Mouse (Mus musculus): ENCODE results near the gene Foxd2. TPM values are rescaled to one million over a fixed set of nuclear protein-coding genes. Genes with fewer than 3 reads are reported as not detected.
A peak's percentile ranks its signal among the peaks of the same experiment; 100 is the strongest.

Gene Foxd2
- total and polyA plus RNA-seq, 3 experiments: 0.14 to 0.32 (median 0.16) TPM

DNA sequence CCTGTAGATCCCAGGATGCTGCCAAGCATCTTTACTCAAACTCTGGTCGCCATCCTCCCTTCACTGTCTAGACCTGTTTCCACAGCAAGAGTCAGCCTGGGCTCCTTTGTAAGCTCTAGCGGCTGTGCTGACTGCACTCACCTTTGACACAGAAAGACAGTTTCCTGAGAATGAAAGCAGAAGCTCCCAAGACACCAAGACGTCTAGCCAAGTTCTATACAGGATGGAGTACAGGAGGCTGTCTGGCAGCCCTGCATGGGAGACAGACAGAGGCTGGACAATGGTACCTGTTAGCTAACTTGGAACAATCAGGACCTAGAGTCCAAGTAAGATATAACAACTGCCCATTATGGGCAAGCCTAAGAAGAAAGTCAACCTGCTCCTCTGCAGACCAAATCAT lies 8.8 kb downstream of the Foxd2 start:
- H3K36me3 ChIP-seq (ENCODE audit: control insufficient read depth, insufficient read depth, low read length): no peaks in the 10 kb centered on the region
- intact Hi-C loops (cut with DNase I): no loop called here
- H3K9ac ChIP-seq (ENCODE audit: low read depth, low read length): no peak overlapping the region
- H3K27me3 ChIP-seq (ENCODE audit: control insufficient read depth, insufficient read depth, low read length): peaks cover 28% of the 10 kb centered on the region
- H3K4me1 ChIP-seq (ENCODE audit: control insufficient read depth, insufficient read depth, low read length): 0 out of 2 replicates have a peak, but pooled peaks cover 1% of the 10 kb centered on the region
- TF ChIP-seq POLR2A (IDR thresholded peaks at IDR 0.05; ENCODE audit: insufficient read depth, low read depth, low read length) (no peak), EP300 (IDR thresholded peaks at IDR 0.05; ENCODE audit: insufficient read depth, low read depth, low read length) (no peak), CTCF (IDR thresholded peaks at IDR 0.05) (no peak)
- DNase-seq: no peak
- no peak overlapping the region for H3K27ac ChIP-seq
- H3K79me2 ChIP-seq (replicated peaks; ENCODE audit: control insufficient read depth, insufficient read depth, low read length): no peaks in the 10 kb centered on the region
- no peak overlapping the region for H3K4me3 ChIP-seq
- WGBS: 4% methylated on average over 3 of the region's 3 CpGs

DNA sequence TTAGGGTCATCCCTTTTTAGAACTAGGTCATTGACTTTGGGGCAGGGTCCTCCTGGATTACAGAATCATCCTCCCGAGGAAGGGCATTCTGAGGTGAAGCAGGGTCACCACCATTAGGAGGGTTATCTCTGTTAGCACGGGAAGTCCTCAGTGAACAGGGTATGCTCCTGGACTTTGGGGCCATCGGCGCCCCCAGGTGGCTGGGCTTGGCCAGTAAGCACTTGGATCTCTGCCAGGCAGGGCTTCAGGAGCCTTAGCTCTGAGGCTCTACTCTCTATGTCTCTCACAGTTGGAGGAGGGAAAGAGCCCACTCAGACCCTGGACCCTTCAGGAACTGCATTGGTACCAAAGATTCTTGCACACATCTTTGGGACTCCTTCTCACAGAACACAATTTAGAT lies 10.8 kb downstream of the Foxd2 start:
- H3K4me3 ChIP-seq: no peak overlapping the region
- no peak for DNase-seq
- WGBS: 14% methylated on average over 4 of the region's 4 CpGs
- H3K36me3 ChIP-seq (ENCODE audit: control insufficient read depth, insufficient read depth, low read length): no peaks in the 10 kb centered on the region
- peaks cover 25% of the 10 kb centered on the region for H3K27me3 ChIP-seq (ENCODE audit: control insufficient read depth, insufficient read depth, low read length)
- intact Hi-C loops (cut with DNase I): no loop called here
- TF ChIP-seq CTCF (IDR thresholded peaks at IDR 0.05) (peak; percentile 53), POLR2A (IDR thresholded peaks at IDR 0.05; ENCODE audit: insufficient read depth, low read depth, low read length) (no peak), EP300 (IDR thresholded peaks at IDR 0.05; ENCODE audit: insufficient read depth, low read depth, low read length) (no peak)
- no peaks in the 10 kb centered on the region for H3K79me2 ChIP-seq (replicated peaks; ENCODE audit: control insufficient read depth, insufficient read depth, low read length)
- H3K27ac ChIP-seq: no peak overlapping the region
- no peak overlapping the region for H3K9ac ChIP-seq (ENCODE audit: low read depth, low read length)
- 0 out of 2 replicates have a peak, but pooled peaks cover 1% of the 10 kb centered on the region for H3K4me1 ChIP-seq (ENCODE audit: control insufficient read depth, insufficient read depth, low read length)

DNA sequence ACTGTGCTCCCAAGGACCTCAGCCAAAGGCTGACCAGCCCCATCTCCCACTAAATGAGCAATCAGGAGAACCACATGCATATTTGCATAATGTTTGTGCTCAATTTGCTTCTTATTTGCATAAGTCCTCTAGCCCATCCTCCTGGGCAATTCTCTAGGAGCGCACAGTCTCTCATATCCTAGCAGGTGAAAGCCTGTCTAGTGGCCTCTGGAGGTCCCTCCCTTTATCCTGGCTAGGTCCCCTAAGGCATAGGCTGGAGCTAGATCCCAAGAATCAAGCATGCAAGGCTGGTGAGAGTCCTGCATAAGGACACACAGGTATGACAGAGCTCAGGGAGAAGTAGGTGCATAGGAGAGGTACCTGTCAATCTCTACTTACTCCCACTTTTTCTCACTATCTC lies 26.4 kb downstream of the Foxd2 start:
- H3K36me3 ChIP-seq (ENCODE audit: control insufficient read depth, insufficient read depth, low read length): no peaks in the 10 kb centered on the region
- WGBS: 84% methylated on average over 1 of the region's 1 CpGs
- H3K27me3 ChIP-seq (ENCODE audit: control insufficient read depth, insufficient read depth, low read length): no peaks in the 10 kb centered on the region
- H3K79me2 ChIP-seq (replicated peaks; ENCODE audit: control insufficient read depth, insufficient read depth, low read length): no peaks in the 10 kb centered on the region
- intact Hi-C loops (cut with DNase I): no loop called here
- no peak overlapping the region for H3K27ac ChIP-seq
- H3K4me1 ChIP-seq (ENCODE audit: control insufficient read depth, insufficient read depth, low read length): no peaks in the 10 kb centered on the region
- TF ChIP-seq CTCF (IDR thresholded peaks at IDR 0.05) (no peak), EP300 (IDR thresholded peaks at IDR 0.05; ENCODE audit: insufficient read depth, low read depth, low read length) (no peak), POLR2A (IDR thresholded peaks at IDR 0.05; ENCODE audit: insufficient read depth, low read depth, low read length) (no peak)
- no peak for DNase-seq
- H3K9ac ChIP-seq (ENCODE audit: low read depth, low read length): no peak overlapping the region
- no peak overlapping the region for H3K4me3 ChIP-seq

DNA sequence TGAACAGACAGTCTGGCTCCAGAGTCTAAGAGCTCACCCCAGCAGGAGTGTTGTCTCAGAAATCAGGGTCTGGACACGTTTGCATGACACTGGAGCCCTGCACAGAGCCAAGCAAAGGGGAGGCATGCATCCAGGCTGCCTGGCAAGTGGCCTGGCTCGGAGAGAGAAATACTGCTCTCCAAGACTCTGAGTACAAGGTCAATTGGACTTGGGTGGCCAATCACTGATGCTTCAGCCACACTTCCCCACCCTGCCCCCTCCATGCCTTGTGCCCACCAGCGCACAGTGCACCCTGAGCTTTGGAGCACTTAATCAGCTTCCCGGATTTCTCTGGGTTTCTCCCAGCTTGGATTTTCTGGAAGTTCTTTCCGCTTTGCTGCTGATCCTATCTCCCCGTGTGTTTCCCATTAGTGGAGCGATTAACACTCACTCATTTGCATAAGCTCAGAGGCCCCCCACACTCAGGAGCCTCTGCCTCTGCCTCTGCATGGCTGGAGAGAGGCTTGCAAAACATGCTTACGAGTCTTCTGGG lies 32.2 kb downstream of the Foxd2 start:
- Histone ChIP-seq H3K9ac (ENCODE audit: low read depth, low read length) (no peak overlapping the region), H3K4me3 (no peak overlapping the region), H3K79me2 (replicated peaks; ENCODE audit: control insufficient read depth, insufficient read depth, low read length) (no peaks in the 10 kb centered on the region), H3K27ac (no peak overlapping the region), H3K36me3 (ENCODE audit: control insufficient read depth, insufficient read depth, low read length) (no peaks in the 10 kb centered on the region), H3K27me3 (ENCODE audit: control insufficient read depth, insufficient read depth, low read length) (no peaks in the 10 kb centered on the region), H3K4me1 (ENCODE audit: control insufficient read depth, insufficient read depth, low read length) (no peaks in the 10 kb centered on the region)
- WGBS: 32% methylated on average over 8 of the region's 8 CpGs
- DNase-seq: no peak
- TF ChIP-seq POLR2A (IDR thresholded peaks at IDR 0.05; ENCODE audit: insufficient read depth, low read depth, low read length) (no peak), CTCF (IDR thresholded peaks at IDR 0.05) (no peak), EP300 (IDR thresholded peaks at IDR 0.05; ENCODE audit: insufficient read depth, low read depth, low read length) (no peak)
- intact Hi-C loops (cut with DNase I): no loop called here

DNA sequence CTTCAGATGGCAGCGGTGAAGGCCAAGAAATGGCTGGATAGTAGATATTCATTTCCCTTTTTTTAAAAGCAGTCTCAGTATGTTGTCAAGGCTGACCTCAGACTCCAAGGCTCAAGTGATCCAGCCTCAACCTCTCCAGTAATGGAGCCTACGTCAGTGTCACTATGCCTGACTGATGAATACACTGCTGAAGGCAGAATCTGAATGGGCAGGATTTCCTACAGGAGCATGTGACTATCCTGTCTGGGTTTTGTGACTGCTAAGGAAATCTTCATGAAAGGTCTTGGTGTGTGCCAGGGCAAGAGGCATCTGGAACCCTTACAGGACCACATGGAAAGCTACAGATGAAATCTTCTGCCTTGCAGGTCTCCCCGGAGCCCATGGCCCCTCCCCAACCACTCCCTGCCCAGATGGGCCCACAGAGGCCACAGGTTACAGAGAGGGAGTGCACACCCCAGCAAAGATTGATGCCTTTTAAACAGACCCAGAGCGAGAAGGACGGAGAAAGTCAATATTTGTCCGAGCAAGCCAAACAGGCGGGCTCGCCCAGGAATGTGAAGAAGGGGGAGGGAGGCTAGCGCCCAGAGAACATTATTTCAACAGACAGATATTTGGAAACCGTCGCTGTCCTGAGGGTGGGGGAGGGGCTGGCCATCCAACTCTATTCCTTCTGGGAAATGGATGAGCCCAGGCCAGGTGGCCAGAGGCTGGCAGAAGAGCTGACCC lies 38.7 kb downstream of the Foxd2 start:
- TF ChIP-seq CTCF (IDR thresholded peaks at IDR 0.05): no peak
- TF ChIP-seq EP300 (IDR thresholded peaks at IDR 0.05; ENCODE audit: insufficient read depth, low read depth, low read length): no peak
- TF ChIP-seq POLR2A (IDR thresholded peaks at IDR 0.05; ENCODE audit: insufficient read depth, low read depth, low read length): no peak
- intact Hi-C loops (cut with DNase I): no loop called here
- Histone ChIP-seq H3K4me3 (no peak overlapping the region), H3K9ac (ENCODE audit: low read depth, low read length) (no peak overlapping the region), H3K27ac (no peak overlapping the region), H3K79me2 (replicated peaks; ENCODE audit: control insufficient read depth, insufficient read depth, low read length) (no peaks in the 10 kb centered on the region), H3K27me3 (ENCODE audit: control insufficient read depth, insufficient read depth, low read length) (no peaks in the 10 kb centered on the region), H3K36me3 (ENCODE audit: control insufficient read depth, insufficient read depth, low read length) (no peaks in the 10 kb centered on the region), H3K4me1 (ENCODE audit: control insufficient read depth, insufficient read depth, low read length) (no peaks in the 10 kb centered on the region)
- 54% methylated on average over 11 of the region's 11 CpGs for WGBS
- DNase-seq: no peak

DNA sequence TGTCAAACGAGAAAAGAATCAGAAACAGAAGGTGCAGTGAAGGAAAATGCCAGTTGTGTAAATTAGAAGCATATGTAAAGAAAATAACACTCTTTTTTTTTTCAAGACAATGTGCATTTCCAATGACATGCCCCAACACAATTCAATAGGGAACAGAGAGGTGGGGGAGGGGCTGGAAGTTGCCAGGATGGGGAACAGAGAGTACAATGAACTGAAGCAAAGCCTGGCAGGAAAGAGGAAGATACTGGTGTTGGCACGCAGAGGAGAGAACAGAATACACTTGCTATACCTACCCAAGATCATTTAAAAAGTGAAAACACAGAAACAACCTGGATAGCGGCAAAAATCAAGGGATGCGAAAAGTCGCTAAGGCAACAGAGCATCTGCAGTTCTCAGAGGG lies 45.5 kb downstream of the Foxd2 start:
- no peak for DNase-seq
- no peaks in the 10 kb centered on the region for H3K27me3 ChIP-seq (ENCODE audit: control insufficient read depth, insufficient read depth, low read length)
- no peak overlapping the region for H3K4me3 ChIP-seq
- H3K9ac ChIP-seq (ENCODE audit: low read depth, low read length): no peak overlapping the region
- H3K79me2 ChIP-seq (replicated peaks; ENCODE audit: control insufficient read depth, insufficient read depth, low read length): no peaks in the 10 kb centered on the region
- H3K36me3 ChIP-seq (ENCODE audit: control insufficient read depth, insufficient read depth, low read length): no peaks in the 10 kb centered on the region
- H3K27ac ChIP-seq: no peak overlapping the region
- H3K4me1 ChIP-seq (ENCODE audit: control insufficient read depth, insufficient read depth, low read length): no peaks in the 10 kb centered on the region
- 64% methylated on average over 5 of the region's 5 CpGs for WGBS
- TF ChIP-seq POLR2A (IDR thresholded peaks at IDR 0.05; ENCODE audit: insufficient read depth, low read depth, low read length) (no peak), EP300 (IDR thresholded peaks at IDR 0.05; ENCODE audit: insufficient read depth, low read depth, low read length) (no peak), CTCF (IDR thresholded peaks at IDR 0.05) (no peak)
- intact Hi-C loops (cut with DNase I): no loop called here

All from heart, adult 2 months (tissue).